Mouse (Mus musculus) brown adipose tissue, adult 24 weeks (tissue): ENCODE data around the gene Oard1. TPM values are rescaled to one million over a fixed set of nuclear protein-coding genes. Genes with fewer than 3 reads are reported as not detected.

Source experiments
- H3K27ac ChIP-seq: fragments of 200-500 bp; replicated peaks from 2 replicates; pipeline ENCODE4 v1.5.1; 2012; ENCODE audit warnings: low read depth, mild to moderate bottlenecking, low read length
- H3K4me1 ChIP-seq: fragments of 200-500 bp; 2 replicates; pipeline ENCODE4 v1.6.1; 2012; ENCODE audit warnings: low read length, mixed read lengths; ENCODE audit not compliant: control insufficient read depth, insufficient read depth, insufficient read length
- H3K4me3 ChIP-seq: fragments of 200-500 bp; 2 replicates; pipeline ENCODE4 v1.5.1; 2012; ENCODE audit warnings: low read depth, mild to moderate bottlenecking, low read length, moderate library complexity; ENCODE audit not compliant: insufficient read depth
- polyA plus RNA-seq: library from polyadenylated mRNA; stranded (reverse); fragments of >200 nt; gene quantifications from 2 replicates; pipeline ENCODE4 v1.2.4, GENCODE M21; 2012; ENCODE audit not compliant: missing spikeins, insufficient read depth, insufficient read length

The Oard1 gene
- polyA plus RNA-seq, 1 experiment: 34.0 TPM

GRCm38 (mm10) chr17:48392616-48393015 is 17.2 kb upstream of the Oard1 start:
- Histone ChIP-seq H3K27ac (no peak overlapping the region), H3K4me1 (no peaks in the 10 kb centered on the region), H3K4me3 (no peak overlapping the region)

- no peak overlapping the region for H3K27ac ChIP-seq
- no peak overlapping the region for H3K4me3 ChIP-seq
- no peaks in the 10 kb centered on the region for H3K4me1 ChIP-seq
These were observed 8.1 kb upstream of the Oard1 start for GRCm38 (mm10) chr17:48401710-48402109.

GRCm38 (mm10) chr17:48402751-48403150 is 7.1 kb upstream of the Oard1 start:
- H3K4me1 ChIP-seq: no peaks in the 10 kb centered on the region
- no peak overlapping the region for H3K27ac ChIP-seq
- H3K4me3 ChIP-seq: no peak overlapping the region

GRCm38 (mm10) chr17:48403848-48404247 is 6.0 kb upstream of the Oard1 start:
- no peaks in the 10 kb centered on the region for H3K4me1 ChIP-seq
- H3K27ac ChIP-seq: no peak overlapping the region
- H3K4me3 ChIP-seq: no peak overlapping the region

- no peak overlapping the region for H3K4me3 ChIP-seq
- H3K4me1 ChIP-seq: no peaks in the 10 kb centered on the region
- H3K27ac ChIP-seq: no peak overlapping the region
These were observed 5.1 kb upstream of the Oard1 start for GRCm38 (mm10) chr17:48404706-48405105.

- Histone ChIP-seq H3K4me3 (no peak overlapping the region), H3K4me1 (peaks cover 2% of the 10 kb centered on the region; the same call in 1 of the 2 replicates), H3K27ac (no peak overlapping the region)
These were observed 2.7 kb upstream of the Oard1 start for GRCm38 (mm10) chr17:48407154-48407553.

GRCm38 (mm10) chr17:48407910-48408525 is 1.8 kb upstream of the Oard1 start:
- H3K4me3 ChIP-seq: peak overlapping the region; percentile 99
- H3K4me1 ChIP-seq: peaks cover 2% of the 10 kb centered on the region; the same call in 1 of the 2 replicates
- 0 out of 2 replicates have a peak overlapping the region, but pooled peaks have one; percentile 97 for H3K27ac ChIP-seq

GRCm38 (mm10) chr17:48408526-48409291 is 1.1 kb upstream of the Oard1 start:
- Histone ChIP-seq H3K27ac (peak overlapping the region; percentile 97), H3K4me3 (peak overlapping the region; percentile 99), H3K4me1 (peaks cover 2% of the 10 kb centered on the region; the same call in 1 of the 2 replicates)

- peak overlapping the region; percentile 94 for H3K27ac ChIP-seq
These were observed 528 bp downstream of the Oard1 start for GRCm38 (mm10) chr17:48410299-48410785.

GRCm38 (mm10) chr17:48411241-48411640 is 1.4 kb downstream of the Oard1 start:
- Histone ChIP-seq H3K4me3 (no peak overlapping the region), H3K27ac (no peak overlapping the region), H3K4me1 (peaks cover 2% of the 10 kb centered on the region; the same call in 1 of the 2 replicates)

More at GRCm38 (mm10) chr17:48410299-48410785, 528 bp downstream of the Oard1 start:
- Histone ChIP-seq H3K4me3 (peak overlapping the region; percentile 78), H3K4me1 (peaks cover 2% of the 10 kb centered on the region; the same call in 1 of the 2 replicates)

GRCm38 (mm10) chr17:48416011-48416410 is 6.2 kb downstream of the Oard1 start:
- Histone ChIP-seq H3K27ac (peak overlapping the region; percentile 42; the same call in 1 of the 2 replicates), H3K4me1 (peaks cover 2% of the 10 kb centered on the region; the same call in 1 of the 2 replicates), H3K4me3 (no peak overlapping the region)

- Histone ChIP-seq H3K4me3 (no peak overlapping the region), H3K4me1 (no peaks in the 10 kb centered on the region), H3K27ac (no peak overlapping the region; the same call in 1 of the 2 replicates)
These were observed 6.8 kb downstream of the Oard1 start for GRCm38 (mm10) chr17:48416425-48417195.

GRCm38 (mm10) chr17:48417521-48417920 is 7.7 kb downstream of the Oard1 start:
- H3K4me3 ChIP-seq: no peak overlapping the region
- H3K27ac ChIP-seq: no peak overlapping the region
- H3K4me1 ChIP-seq: no peaks in the 10 kb centered on the region

- no peak overlapping the region for H3K27ac ChIP-seq
- H3K4me1 ChIP-seq: no peaks in the 10 kb centered on the region
- H3K4me3 ChIP-seq: no peak overlapping the region; the same call in 1 of the 2 replicates
These were observed 8.4 kb downstream of the Oard1 start for GRCm38 (mm10) chr17:48418174-48418573.

- H3K27ac ChIP-seq: no peak overlapping the region
- no peaks in the 10 kb centered on the region for H3K4me1 ChIP-seq
- H3K4me3 ChIP-seq: no peak overlapping the region
These were observed 9.0 kb downstream of the Oard1 start for GRCm38 (mm10) chr17:48418781-48419180.
